Mouse (Mus musculus) heart, postnatal 0 days (tissue): ENCODE data around the gene Rnpc3.

Experiments used
- CTCF ChIP-seq: IDR thresholded peaks from 2 replicates; pipeline ENCODE4 v1.5.1; 2016; ENCODE audit warnings: antibody characterized with exemption, control low read depth, low read depth
- EP300 ChIP-seq: IDR thresholded peaks from 2 replicates; pipeline ENCODE4 v1.6.1; 2016; ENCODE audit warnings: antibody characterized with exemption, low read depth

DNA sequence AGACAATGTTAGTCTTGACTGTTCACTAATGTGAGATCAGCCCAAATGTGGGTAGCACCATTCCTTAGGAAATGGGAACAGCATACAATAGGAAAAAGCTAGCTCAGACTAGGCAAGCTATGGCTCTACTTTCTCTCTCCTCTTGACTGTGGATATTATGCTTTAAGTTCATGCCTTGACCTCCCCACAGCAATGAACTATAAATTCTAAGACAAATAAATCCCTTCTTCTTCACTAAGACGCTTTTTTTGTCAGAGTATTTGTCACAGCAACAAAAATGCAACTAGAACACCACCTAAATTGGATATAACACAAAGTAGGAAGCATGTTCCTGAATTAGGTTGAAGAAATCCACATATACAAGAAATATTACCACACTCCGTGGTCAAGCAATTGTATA lies 23.4 kb downstream of the Rnpc3 start, which contains the start of gene Amy1:
- TF ChIP-seq CTCF (no peak), EP300 (no peak)
